Mouse (Mus musculus): ENCODE data around the gene Maml1.

- TF ChIP-seq CTCF (IDR thresholded peaks at IDR 0.05; ENCODE audit: low read depth, low read length), result no peak
- no peak for TF ChIP-seq TAL1 (conservative IDR thresholded peaks at IDR 0.05; ENCODE audit: low read depth, low read length)
- TF ChIP-seq GATA1 (IDR thresholded peaks at IDR 0.05; ENCODE audit: borderline replicate concordance, low read length), result no peak
- no peak for TF ChIP-seq POLR2AphosphoS5 (IDR thresholded peaks at IDR 0.05; ENCODE audit: insufficient replicate concordance, low read depth, low read length)
Measured at GRCm38 (mm10) chr11:50280053-50280452, 12.1 kb downstream of the Maml1 start.
